Mouse (Mus musculus) small intestine, adult 2 months (tissue): ENCODE results near the gene Anks1.

Source experiments
- CTCF ChIP-seq: fragments of 200-500 bp; IDR thresholded peaks from 2 replicates; pipeline ENCODE4 v1.5.1; 2012; ENCODE audit warnings: low read depth, mild to moderate bottlenecking, control low read depth, inconsistent platforms, low read length, moderate library complexity, mixed read lengths; ENCODE audit not compliant: insufficient replicate concordance, insufficient read length; ENCODE audit errors: extremely low read depth
- POLR2A ChIP-seq: fragments of 200-500 bp; IDR thresholded peaks from 2 replicates; pipeline ENCODE4 v1.6.1; 2012; ENCODE audit warnings: low read depth, mild to moderate bottlenecking, control low read depth, inconsistent platforms, low read length, moderate library complexity

GRCm38 (mm10) chr17:27871851-27872250 is 37.3 kb upstream of the Anks1 start:
- TF ChIP-seq CTCF, result no peak
- no peak for TF ChIP-seq POLR2A
